Mouse (Mus musculus): ENCODE results near the gene Ptgr2. TPM values are rescaled to one million over a fixed set of nuclear protein-coding genes. Genes with fewer than 3 reads are reported as not detected.
A peak's percentile ranks its signal among the peaks of the same experiment; 100 is the strongest.
"Not testable (repeated sequence)": the region's sequence is repeated elsewhere in the genome, so short reads cannot be mapped to it uniquely, and the experiment has no call there.

The Ptgr2 gene
- 10 to 100 TPM; 28.3 to 39.1 TPM for total RNA-seq (2021)

GRCm38 (mm10) chr12:84284885-84285592 is at the start of gene Ptgr2:
TSS of gene Ptgr2 (plus strand) at chr12:84285232.
- peak; percentile 83 to 91 for DNase-seq (ENCODE audit: low spot score in 2 of 2)
- intact Hi-C loops (cut with DNase I), result no loop called here

GRCm38 (mm10) chr12:84235577-84235976 is 49.5 kb upstream of the Ptgr2 start:
- intact Hi-C loops (cut with DNase I), result no loop called here
- DNase-seq (ENCODE audit: low spot score in 2 of 2), result no peak

DNA sequence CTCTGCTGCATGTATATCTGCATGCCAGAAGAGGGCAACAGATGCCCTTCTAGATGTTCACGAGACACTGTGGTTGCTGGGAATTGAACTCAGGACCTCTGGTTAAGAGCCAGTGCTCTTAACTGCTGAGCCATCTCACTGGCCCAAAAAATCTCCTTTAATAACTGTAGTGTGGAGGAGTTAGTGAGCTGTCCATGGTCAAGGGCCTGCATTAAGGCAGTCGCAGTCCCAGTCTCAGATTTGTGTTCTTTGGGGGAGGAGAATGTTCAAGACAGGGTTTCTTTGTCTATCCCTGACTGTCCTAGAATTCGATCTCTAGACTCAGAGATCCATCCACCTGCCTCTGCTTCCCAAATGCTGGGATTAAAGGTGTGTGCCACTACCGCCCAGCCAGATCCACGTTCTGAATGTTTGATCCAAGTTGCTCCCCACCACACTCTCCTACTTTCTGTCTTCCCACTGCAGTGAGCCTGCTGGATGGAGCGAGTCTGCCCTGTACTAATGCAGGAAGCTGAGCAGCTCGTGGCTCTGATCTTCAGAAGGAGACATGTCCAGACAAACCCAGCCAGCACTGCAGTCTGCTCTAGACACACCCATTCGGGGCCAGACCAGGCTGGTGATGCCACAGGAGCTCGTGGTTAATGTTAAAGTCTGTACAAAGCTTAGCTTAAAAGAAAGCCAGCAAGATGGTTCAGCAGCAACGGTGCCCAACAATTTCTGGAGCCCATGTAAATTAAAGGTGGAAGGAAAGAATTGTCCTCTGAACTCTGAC is 48.9 kb upstream of the Ptgr2 start:
- intact Hi-C loops (cut with DNase I), result no loop called here
- DNase-seq (ENCODE audit: low spot score in 2 of 2), result no peak

DNA sequence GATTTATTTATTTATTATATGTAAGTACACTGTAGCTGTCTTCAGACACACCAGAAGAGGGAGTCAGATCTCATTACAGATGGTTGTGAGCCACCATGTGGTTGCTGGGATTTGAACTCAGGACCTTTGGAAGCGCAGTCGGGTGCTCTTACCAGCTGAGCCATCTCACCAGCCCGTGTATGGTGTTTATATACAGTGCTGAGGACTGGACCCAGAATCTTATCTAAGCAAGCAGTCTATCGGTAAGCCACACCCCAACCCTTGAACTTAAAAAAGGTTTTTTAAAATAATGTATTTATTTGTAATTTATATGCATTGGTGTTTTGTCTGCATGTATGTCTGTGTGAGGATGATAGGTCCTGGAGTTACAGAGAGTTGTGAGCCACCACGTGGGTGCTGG is 48.0 kb upstream of the Ptgr2 start:
- intact Hi-C loops (cut with DNase I); DNase-seq (ENCODE audit: low spot score in 2 of 2): not testable (repeated sequence)

DNA sequence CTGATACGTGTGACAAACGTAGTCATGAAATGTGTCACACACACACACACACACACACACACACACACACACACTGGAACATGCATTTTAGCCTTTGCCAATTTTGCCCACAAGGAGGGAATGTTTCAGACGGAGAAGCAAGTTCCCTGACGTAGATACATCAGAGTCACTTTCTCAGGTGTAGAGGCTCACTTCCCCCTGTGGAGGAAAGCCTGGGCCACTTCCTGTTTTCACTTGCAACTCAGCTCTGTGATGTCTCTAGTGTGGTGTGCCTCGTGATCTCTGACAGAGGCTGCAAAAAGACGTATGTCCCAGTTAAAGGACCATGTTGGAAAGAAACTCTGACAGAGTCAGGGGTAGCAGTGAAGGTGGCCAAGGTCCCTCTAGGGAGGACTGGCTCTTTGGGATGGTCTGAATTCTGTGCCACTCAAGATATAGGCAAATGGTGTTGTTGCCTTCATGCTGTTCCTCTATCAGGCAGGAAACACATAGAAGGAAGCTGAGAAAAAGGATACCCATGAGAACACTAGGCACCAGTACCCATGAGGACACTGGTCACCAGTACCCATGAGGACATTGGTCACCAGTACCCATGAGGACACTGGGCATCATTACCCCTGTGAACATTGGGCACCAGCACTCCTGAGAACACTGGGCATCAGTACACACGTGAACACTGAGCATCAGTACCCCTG is 41.8 kb upstream of the Ptgr2 start:
- no peak for DNase-seq (ENCODE audit: low spot score in 2 of 2)
- intact Hi-C loops (cut with DNase I), result no loop called here

- intact Hi-C loops (cut with DNase I), result no loop called here
- DNase-seq (ENCODE audit: low spot score in 2 of 2), result no peak
These were observed 39.3 kb upstream of the Ptgr2 start for GRCm38 (mm10) chr12:84245683-84246082.

DNA sequence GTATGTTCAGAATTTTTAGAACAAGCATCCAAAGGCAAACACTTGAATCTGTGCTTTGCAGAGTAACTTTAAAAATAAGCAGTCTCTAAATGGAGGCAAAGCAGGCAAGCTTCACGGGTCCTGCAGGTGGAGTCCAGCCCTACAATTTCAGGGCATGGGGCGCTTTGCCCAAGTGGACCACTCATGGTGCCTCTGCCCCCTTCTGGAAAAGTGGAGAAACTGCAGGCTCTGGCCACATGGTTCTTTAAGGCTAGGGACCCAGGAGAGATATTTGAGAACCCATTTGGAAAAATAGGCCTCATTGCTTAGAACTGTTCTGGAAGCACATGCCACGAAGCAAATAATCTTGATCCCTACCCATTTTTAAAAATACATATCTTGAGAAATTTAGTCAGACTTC is 35.8 kb upstream of the Ptgr2 start:
- peak; percentile 37 to 49 for DNase-seq (ENCODE audit: low spot score in 2 of 2)
- intact Hi-C loops (cut with DNase I), result loop anchor here (2.0 kb wide), 1 partner anchor 88 kb away; no protein-coding TSS in a partner anchor

GRCm38 (mm10) chr12:84252811-84253210 is 32.2 kb upstream of the Ptgr2 start:
- intact Hi-C loops (cut with DNase I), result no loop called here
- no peak for DNase-seq (ENCODE audit: low spot score in 2 of 2)

DNA sequence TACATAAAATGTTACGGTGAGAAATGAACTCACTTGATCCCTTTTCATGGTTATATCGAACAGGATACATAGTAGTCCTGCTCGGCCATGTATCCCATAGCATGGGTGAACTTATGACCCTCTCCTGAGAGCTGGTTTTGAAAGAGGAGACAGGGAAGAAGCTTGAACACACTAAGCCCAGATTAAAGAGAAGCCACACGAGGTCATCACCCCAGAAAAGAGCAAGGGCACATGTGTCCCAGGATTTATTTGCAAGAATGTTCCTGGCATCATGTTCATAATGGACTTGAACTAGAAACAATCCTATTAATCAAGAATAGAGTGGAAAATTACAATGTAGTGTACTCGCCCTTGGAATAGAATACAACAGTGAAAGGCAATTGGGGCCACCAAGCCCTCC is 30.1 kb upstream of the Ptgr2 start:
- DNase-seq (ENCODE audit: low spot score in 2 of 2), result no peak
- intact Hi-C loops (cut with DNase I), result no loop called here

GRCm38 (mm10) chr12:84260363-84260762 is 24.7 kb upstream of the Ptgr2 start:
- no peak for DNase-seq (ENCODE audit: low spot score in 2 of 2)
- intact Hi-C loops (cut with DNase I), result no loop called here

DNA sequence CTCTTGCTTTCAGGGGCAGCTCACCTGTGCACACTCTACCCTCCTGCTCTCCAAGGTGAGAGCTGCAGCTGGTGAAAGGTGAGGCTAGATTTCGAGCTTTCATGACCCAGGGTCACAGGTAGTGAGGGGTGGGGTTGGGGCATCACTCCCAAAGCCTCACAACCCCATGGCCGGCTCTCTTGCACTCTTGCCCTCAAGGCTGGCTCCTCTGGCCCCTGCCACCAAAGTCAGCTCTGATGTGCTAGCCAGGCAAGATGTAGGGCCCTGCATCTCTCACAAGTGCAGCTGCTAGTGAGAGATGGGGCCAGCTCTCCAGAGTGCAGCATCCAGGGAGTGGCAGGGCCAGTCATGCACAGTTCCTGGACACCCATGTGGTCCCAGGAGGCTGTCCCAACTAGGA is 17.8 kb upstream of the Ptgr2 start:
- no peak for DNase-seq (ENCODE audit: low spot score in 2 of 2)
- intact Hi-C loops (cut with DNase I), result no loop called here

DNA sequence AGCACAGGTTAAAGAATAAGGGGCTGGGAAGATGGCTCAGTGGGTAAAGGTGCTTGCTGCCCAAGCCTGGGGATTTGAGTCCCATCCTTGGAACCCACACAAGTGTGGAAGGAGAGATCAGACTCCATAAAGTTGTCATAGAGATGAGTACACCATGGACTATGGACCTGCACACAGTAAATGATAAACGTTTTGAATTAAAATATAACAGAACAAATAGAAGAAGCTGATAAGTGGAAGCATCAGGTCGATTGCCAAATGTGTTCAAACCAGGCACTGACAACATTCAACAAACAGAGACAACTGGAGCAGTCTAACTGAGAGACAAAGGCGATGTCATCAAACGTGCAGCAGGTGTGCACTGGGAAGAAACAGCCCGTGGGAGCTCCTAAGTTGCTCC is 11.7 kb upstream of the Ptgr2 start:
- DNase-seq (ENCODE audit: low spot score in 2 of 2), result no peak
- intact Hi-C loops (cut with DNase I), result no loop called here

- intact Hi-C loops (cut with DNase I), result no loop called here
These were observed 9.7 kb upstream of the Ptgr2 start for GRCm38 (mm10) chr12:84275288-84275687.

DNA sequence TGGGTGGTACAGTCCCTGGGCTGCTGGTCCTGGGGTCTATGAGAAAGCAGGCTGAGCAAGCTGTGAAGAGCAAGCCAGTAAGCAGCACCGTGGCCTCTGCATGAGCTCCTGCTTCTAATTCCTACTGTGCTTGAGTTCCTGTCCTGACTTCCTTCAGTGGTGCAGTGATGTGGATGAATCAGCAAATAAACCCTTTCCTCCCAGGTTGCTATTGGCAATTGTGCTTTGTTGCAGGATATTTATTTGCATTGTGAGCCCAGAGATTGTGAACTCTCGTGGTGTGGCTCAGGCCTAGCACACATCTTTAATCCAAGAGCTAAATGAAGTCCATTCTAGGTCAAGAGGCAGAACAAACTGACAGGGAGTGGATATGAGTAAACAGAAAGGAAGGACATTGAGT is 8.7 kb upstream of the Ptgr2 start:
- intact Hi-C loops (cut with DNase I), result no loop called here

More at GRCm38 (mm10) chr12:84275288-84275687, 9.7 kb upstream of the Ptgr2 start:
- DNase-seq (ENCODE audit: low spot score in 2 of 2), result no peak

DNA sequence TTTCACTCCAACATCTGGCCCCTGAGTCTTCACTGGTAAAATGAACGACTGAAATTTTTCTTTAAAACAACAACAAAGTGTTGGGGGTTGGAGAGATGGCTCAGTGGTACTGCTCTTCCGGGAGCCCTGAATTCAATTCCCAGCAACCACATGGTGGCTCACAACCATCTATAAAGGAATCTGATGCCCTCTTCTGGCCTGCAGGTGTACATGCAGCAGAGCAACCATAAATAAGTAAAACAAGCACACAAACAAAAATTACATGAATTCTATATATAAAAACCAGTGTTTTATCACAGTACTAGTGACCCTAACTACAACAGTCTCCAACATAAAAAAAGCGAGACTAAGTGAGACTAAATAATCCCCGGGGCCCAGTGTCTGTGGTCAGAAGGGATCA is 8.2 kb upstream of the Ptgr2 start:
- intact Hi-C loops (cut with DNase I), result no loop called here
- DNase-seq (ENCODE audit: low spot score in 2 of 2), result no peak

More for the DNA sequence above, 8.7 kb upstream of the Ptgr2 start:
- DNase-seq (ENCODE audit: low spot score in 2 of 2), result no peak

- intact Hi-C loops (cut with DNase I), result no loop called here
- DNase-seq (ENCODE audit: low spot score in 2 of 2), result no peak
These were observed 7.2 kb upstream of the Ptgr2 start for GRCm38 (mm10) chr12:84277832-84278231.

DNA sequence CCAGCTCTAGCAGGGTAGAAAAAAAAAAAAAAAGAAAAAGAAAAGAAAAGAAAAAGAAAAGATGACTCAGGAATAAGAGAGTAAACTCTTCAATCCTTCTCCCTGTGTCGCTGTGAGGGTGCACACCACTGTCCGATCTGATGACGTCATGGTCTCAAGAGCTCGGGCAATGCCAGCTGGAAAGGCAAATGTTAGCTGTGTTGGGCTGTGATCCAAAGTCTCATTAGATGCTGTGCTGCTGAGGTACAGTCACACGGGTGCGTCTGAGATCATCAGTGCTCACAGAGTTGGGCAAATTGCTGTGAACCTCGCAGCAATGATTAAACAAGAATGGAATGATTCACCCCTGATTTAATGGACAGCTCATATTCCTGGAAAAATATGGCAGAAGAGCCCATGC is 6.1 kb upstream of the Ptgr2 start:
- intact Hi-C loops (cut with DNase I), result no loop called here
- peak in 1 of 2 experiments; percentile 31 for DNase-seq (ENCODE audit: low spot score in 2 of 2)

DNA sequence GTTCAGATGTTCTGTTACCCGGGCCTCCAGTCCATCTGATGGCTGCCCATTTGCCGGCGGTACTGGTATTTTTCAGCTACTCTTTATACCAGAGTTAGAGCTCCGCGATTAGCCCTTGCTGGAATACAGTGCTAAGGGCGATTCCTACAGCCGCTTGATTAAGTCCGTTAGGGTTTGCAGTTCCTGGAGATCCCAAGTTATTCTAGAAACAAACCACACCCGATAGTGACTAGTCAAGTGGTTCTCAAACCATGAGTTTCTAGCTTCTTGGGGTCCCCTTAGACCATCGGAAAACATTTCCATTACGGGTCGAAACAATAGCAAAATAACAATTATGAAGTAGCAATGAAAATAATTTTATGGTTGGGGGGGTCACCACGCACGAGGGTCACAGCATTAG is 641 bp upstream of the Ptgr2 start:
- intact Hi-C loops (cut with DNase I), result no loop called here
- no peak for DNase-seq (ENCODE audit: low spot score in 2 of 2)

- intact Hi-C loops (cut with DNase I), result no loop called here
These were observed 549 bp downstream of the Ptgr2 start for GRCm38 (mm10) chr12:84285593-84285968.

GRCm38 (mm10) chr12:84288461-84288860 is 3.4 kb downstream of the Ptgr2 start:
- DNase-seq (ENCODE audit: low spot score in 2 of 2), result no peak
- intact Hi-C loops (cut with DNase I), result no loop called here

More at GRCm38 (mm10) chr12:84285593-84285968, 549 bp downstream of the Ptgr2 start:
- DNase-seq (ENCODE audit: low spot score in 2 of 2), result no peak

- intact Hi-C loops (cut with DNase I), result no loop called here
- DNase-seq (ENCODE audit: low spot score in 2 of 2), result no peak
These were observed 12.8 kb downstream of the Ptgr2 start for GRCm38 (mm10) chr12:84297851-84298250.
